Mouse (Mus musculus) neural tube, embryonic 14.5 days (tissue): ENCODE measurements around the gene Rcsd1. TPM values are rescaled to one million over a fixed set of nuclear protein-coding genes. Genes with fewer than 3 reads are reported as not detected.

Experiments used
- ATAC-seq: fragments of 200-750 bp; cut with Nextera tagmentation; 2 replicates; pipeline ENCODE4 v1.8.0; 2017; ENCODE audit warnings: low read depth, mild to moderate bottlenecking, moderate TSS enrichment, moderate library complexity
- H3K27ac ChIP-seq: fragments of 300-500 bp; sonication (generic); 2 replicates; pipeline ENCODE4 v1.5.1; 2014; ENCODE audit warnings: low read depth, mild to moderate bottlenecking, control low read depth, low read length, moderate library complexity, mixed read lengths
- H3K27me3 ChIP-seq: fragments of 300-500 bp; sonication (generic); 2 replicates; pipeline ENCODE4 v1.6.1; 2014; ENCODE audit warnings: low read length; ENCODE audit not compliant: control insufficient read depth, insufficient read depth
- H3K36me3 ChIP-seq: fragments of 300-500 bp; sonication (generic); 2 replicates; pipeline ENCODE4 v1.6.1; 2014; ENCODE audit warnings: low read length, mixed read lengths; ENCODE audit not compliant: control insufficient read depth, insufficient read depth
- H3K4me1 ChIP-seq: fragments of 300-500 bp; sonication (generic); 2 replicates; pipeline ENCODE4 v1.6.1; 2014; ENCODE audit warnings: low read length; ENCODE audit not compliant: control insufficient read depth, insufficient read depth
- H3K4me2 ChIP-seq: fragments of 300-500 bp; sonication (generic); 2 replicates; pipeline ENCODE4 v1.6.1; 2014; ENCODE audit warnings: mild to moderate bottlenecking, low read depth, low read length, control low read depth
- H3K4me3 ChIP-seq: fragments of 300-500 bp; sonication (generic); 2 replicates; pipeline ENCODE4 v1.5.1; 2014; ENCODE audit warnings: low read depth, low read length, control low read depth, mixed read lengths
- H3K9ac ChIP-seq: fragments of 300-500 bp; sonication (generic); replicated peaks from 2 replicates; pipeline ENCODE4 v1.6.1; 2014; ENCODE audit warnings: low read depth, mild to moderate bottlenecking, control low read depth, low read length, mixed read lengths
- H3K9me3 ChIP-seq: fragments of 300-500 bp; sonication (generic); 2 replicates; pipeline ENCODE4 v1.6.1; 2016; ENCODE audit warnings: low read length; ENCODE audit not compliant: control insufficient read depth
- WGBS: fragments of 180-500 bp; shearing (Covaris S2); extraction: QIAGEN DNeasy Blood & Tissue Kit; methylation state at CpG from one replicate; pipeline ENCODE4 v1.1.7; 2014; 5-methylcytosine and 5-hydroxymethylcytosine counted together
- polyA plus RNA-seq: library from polyadenylated mRNA; unstranded; fragments of >200 nt; fragmentation: Nextera tagmentation; extraction: Ambion mirVana; gene quantifications from 2 replicates; pipeline ENCODE4 v1.2.1, GENCODE M21; 2014

Gene Rcsd1
- polyA plus RNA-seq, 1 experiment from 2014 or later = 2.1 TPM

DNA sequence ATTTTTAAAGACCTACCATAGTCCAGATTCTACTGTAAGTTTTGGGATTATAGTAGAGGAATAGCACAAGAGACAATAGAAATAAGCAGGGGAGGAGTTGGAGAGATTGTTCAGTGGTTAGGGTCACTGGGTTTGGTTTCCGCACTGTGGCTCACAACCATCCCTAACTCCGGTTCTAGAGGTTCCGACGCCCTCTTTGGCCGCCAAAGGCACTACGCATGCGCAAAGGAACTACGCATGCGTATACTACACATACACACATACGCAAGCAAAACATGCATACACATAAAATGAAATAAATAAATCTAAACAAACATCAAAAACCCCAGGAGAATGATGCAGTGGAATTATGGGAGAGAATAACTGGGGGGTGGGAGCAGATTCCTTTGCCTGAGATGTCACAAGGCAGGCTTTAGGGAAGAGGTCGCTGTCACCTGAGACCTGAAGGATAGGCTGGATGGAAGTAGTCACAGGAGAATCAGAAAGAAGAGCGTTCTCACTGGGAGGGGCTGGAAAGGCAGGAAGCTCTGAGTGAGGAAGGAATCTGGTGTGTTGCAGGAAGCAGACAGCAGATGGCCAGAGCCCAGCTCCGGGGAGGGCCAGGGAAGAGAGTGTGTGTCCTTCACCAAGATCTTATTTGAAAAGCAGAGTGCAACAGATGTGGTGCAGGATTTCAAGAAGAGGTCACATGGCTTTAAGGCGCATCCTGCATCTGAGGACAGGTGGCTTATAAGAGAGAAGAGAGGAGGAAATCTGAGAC is 56.3 kb downstream of the Rcsd1 start:
- Histone ChIP-seq H3K9me3 (no peaks in the 10 kb centered on the region), H3K36me3 (no peaks in the 10 kb centered on the region), H3K4me3 (no peak overlapping the region), H3K9ac (no peak overlapping the region), H3K4me1 (no peaks in the 10 kb centered on the region), H3K4me2 (no peak overlapping the region), H3K27me3 (no peaks in the 10 kb centered on the region), H3K27ac (no peak overlapping the region)
- no peak for ATAC-seq
- 88% methylated on average over 14 of the region's 14 CpGs for WGBS

DNA sequence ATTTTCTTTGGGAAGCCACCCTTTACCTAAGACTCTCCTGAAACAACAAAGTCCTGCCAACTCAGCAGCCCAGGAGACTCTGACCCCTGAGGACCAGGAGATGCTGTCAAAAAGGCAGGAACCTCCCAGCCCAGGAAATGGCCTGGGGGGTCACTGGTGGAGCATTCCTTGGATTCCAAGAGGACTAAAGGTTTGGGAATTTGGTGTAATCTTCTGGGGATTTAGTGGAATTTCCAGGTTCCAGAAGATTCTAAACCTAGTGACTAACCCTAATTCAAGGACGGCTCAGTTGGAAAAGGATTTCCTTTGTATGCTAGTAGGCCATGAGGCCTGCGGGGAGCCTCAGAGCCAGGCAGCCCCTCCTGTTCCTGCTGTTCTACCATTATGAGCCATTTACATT is 57.0 kb downstream of the Rcsd1 start:
- 78% methylated on average over 2 of the region's 2 CpGs for WGBS
- no peak overlapping the region for H3K4me3 ChIP-seq
- H3K9ac ChIP-seq = no peak overlapping the region
- H3K4me1 ChIP-seq = no peaks in the 10 kb centered on the region
- no peak overlapping the region for H3K4me2 ChIP-seq
- no peak for ATAC-seq
- H3K27me3 ChIP-seq = no peaks in the 10 kb centered on the region
- no peaks in the 10 kb centered on the region for H3K9me3 ChIP-seq
- H3K27ac ChIP-seq = no peak overlapping the region
- H3K36me3 ChIP-seq = no peaks in the 10 kb centered on the region

DNA sequence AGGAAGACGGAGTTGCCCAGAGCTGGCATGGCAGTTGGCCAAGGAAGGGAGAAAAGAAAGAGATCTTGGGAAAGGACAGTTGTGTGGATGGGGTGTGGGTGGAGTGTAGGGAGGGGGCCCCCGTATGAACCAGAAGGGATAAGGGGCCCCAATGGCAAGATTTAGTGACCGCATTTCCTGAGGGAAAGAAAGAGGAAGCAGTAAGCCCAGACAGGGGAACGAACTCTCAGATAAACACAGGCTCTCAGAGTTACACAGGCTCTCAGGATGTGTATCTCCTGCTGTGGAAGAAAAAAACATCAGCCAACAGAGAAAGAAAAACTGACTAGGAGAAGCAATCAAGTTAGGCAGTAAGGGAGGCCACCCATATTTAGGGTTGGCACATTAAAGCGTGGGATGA is 58.4 kb downstream of the Rcsd1 start:
- H3K36me3 ChIP-seq = no peaks in the 10 kb centered on the region
- ATAC-seq = no peak

DNA sequence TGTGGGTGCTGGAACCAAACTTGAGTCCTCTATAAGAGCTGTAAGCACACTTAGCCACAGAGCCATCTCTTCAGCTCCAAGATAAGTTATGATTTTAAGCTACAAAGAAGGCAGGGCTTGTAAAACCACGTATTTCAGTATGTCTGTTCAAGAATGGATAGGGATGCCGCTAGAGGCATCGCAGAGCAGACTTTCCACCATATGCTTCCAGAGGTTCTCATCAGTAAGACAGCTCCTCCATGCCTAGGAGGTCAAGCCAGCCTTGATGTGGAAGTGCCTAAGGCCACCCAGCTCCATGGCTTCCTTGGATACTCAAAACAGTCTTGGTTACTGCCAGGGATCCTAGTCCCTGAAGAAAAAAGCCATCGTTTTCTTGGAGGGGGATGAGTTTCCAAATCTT is 64.5 kb downstream of the Rcsd1 start:
- no peaks in the 10 kb centered on the region for H3K9me3 ChIP-seq
- no peak overlapping the region for H3K4me3 ChIP-seq
- no peaks in the 10 kb centered on the region for H3K4me1 ChIP-seq
- no peaks in the 10 kb centered on the region for H3K36me3 ChIP-seq
- no peak overlapping the region for H3K27ac ChIP-seq
- no peak for ATAC-seq
- H3K4me2 ChIP-seq = no peak overlapping the region
- no peak overlapping the region for H3K9ac ChIP-seq
- WGBS = 81% methylated on average over 4 of the region's 4 CpGs
- H3K27me3 ChIP-seq = no peaks in the 10 kb centered on the region

More for the DNA sequence above, 58.4 kb downstream of the Rcsd1 start:
- Histone ChIP-seq H3K27me3 (no peaks in the 10 kb centered on the region), H3K9ac (no peak overlapping the region), H3K4me1 (no peaks in the 10 kb centered on the region), H3K27ac (no peak overlapping the region), H3K9me3 (no peaks in the 10 kb centered on the region), H3K4me2 (no peak overlapping the region), H3K4me3 (no peak overlapping the region)
- WGBS = 66% methylated on average over 5 of the region's 5 CpGs

DNA sequence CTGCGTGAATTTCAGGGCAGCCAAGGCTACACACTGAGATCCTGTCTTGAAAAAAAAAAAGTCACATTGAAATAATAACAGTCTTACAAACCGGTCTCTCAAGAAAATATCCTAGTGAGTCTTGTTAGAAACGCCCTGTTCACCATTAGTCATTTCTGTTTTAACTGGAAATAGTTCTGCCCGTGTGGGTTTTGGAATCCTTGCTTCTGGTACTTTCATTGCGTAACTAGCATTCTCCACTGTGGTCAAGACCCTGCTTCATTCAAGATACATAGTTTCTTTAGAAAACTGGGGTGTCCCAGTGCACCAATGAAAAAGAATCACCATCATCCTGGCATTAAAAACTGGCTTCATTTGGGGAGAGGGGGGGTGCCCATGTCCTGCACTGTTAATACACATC is 65.8 kb downstream of the Rcsd1 start:
- no peak overlapping the region for H3K4me3 ChIP-seq
- 71% methylated on average over 5 of the region's 5 CpGs for WGBS

DNA sequence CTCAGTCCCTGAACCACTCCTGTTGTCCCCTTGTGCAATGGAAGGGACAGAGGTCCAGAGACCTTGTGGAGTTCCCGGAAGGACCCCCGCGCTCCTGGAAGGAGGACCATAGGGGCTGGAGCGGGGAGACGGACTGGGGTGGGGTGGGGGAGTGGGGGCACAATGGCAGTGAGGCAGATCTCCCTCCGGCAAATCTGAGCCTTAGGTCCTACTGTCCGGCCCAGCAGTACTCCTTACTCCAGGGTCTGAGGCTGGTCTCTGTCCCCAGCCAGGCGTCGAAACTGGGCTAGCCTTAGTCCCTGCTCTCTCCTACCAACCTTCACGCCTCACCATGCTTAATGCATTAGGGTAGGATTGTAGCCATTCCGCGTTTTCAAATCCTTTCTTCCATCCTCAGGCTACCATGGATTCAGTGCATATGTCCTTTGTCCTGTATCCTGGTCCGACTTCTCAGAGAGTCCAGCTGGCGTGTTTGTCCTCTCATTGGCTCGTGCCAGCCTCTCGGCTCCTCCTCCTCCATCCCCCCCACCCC is 66.7 kb downstream of the Rcsd1 start:
- Histone ChIP-seq H3K27ac (peak overlapping the region; percentile 93), H3K4me2 (peak overlapping the region; percentile 44), H3K9ac (peak overlapping the region; percentile 90), H3K4me1 (no peaks in the 10 kb centered on the region), H3K4me3 (peak overlapping the region; percentile 82), H3K36me3 (no peaks in the 10 kb centered on the region), H3K27me3 (no peaks in the 10 kb centered on the region), H3K9me3 (no peaks in the 10 kb centered on the region)
- 0% methylated on average over 16 of the region's 16 CpGs for WGBS
- peak; percentile 78 for ATAC-seq

More for the DNA sequence above, 65.8 kb downstream of the Rcsd1 start:
- ATAC-seq = no peak
- H3K9ac ChIP-seq = no peak overlapping the region
- H3K4me1 ChIP-seq = no peaks in the 10 kb centered on the region
- H3K27me3 ChIP-seq = no peaks in the 10 kb centered on the region
- no peak overlapping the region for H3K27ac ChIP-seq
- no peaks in the 10 kb centered on the region for H3K9me3 ChIP-seq
- no peak overlapping the region for H3K4me2 ChIP-seq
- no peaks in the 10 kb centered on the region for H3K36me3 ChIP-seq

DNA sequence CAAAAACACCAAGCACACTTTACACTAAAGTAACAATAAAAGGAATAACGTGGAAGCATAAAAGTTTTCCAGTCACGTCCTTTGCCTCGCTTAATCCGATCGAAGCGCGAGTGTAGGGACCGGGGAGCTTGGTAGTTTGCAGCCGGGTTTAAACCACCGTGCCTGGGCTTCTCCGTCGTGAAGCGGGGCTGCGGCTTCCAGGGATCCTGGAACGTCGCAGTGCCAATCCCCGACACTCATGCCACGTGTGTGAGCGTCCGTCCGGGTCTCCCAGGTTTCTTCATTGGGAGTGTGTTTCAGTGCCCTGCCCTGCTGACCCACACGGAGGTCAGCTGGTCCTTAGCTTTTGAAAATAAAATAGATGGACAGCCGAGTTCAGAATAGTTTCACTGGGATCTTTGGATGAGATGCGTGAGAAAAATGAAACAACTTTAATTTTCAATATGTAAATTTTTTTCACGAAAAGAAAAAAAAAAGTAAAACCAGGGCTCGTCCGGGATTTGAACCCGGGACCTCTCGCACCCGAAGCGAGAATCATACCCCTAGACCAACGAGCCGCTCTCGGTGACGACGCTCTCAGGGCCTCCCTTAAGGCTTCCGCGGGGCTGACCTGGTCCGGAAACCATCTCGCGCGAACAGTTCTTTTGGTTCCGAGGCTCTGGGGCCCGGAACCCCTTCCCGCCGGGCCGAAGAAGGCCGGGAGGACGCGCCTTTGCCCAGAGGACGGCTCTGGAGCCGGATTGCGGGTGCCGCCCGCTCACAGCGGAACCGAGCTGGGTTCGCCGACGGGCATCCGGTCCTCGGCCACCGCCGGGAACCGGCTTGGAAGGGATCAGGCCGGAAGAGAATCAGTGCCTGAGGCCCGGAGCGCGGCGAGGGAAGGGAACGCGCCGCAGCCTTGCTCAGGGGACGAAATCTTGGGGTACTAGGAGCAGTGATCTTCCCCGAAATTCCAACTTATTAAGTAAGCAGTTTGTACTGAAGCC is 67.5 kb downstream of the Rcsd1 start:
- Histone ChIP-seq H3K36me3 (no peaks in the 10 kb centered on the region), H3K4me3 (peak overlapping the region; percentile 82), H3K4me2 (peak overlapping the region; percentile 44), H3K27ac (peak overlapping the region; percentile 93), H3K9me3 (no peaks in the 10 kb centered on the region), H3K27me3 (no peaks in the 10 kb centered on the region), H3K4me1 (no peaks in the 10 kb centered on the region), H3K9ac (peak overlapping the region; percentile 90)
- WGBS = under 1% methylated on average over 75 of the region's 75 CpGs
- peak; percentile 86 for ATAC-seq

DNA sequence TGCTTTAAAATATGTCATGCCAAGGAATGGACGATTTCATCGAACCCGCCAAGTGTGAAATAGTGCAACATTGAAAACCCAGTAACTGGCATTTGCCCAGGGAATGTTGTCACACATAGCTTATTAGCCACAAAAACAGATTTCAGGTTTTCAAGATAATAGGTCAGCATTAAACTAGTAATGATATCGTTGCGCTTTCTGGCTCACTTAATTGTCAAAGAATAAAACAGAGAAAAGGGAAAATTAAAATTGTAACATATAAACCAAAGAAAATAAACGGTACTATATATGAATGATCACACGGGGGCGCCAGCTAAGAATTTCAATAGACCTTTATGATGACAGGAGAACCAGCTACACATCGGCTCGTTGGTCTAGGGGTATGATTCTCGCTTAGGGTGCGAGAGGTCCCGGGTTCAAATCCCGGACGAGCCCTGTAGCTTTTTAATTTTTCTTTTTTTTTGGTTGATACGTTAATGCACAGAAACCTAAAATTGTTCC is 68.2 kb downstream of the Rcsd1 start:
- Histone ChIP-seq H3K9ac (no peak overlapping the region), H3K9me3 (no peaks in the 10 kb centered on the region), H3K4me2 (peak overlapping the region; percentile 38), H3K27me3 (no peaks in the 10 kb centered on the region), H3K27ac (no peak overlapping the region; the same call in 1 of the 2 replicates), H3K36me3 (no peaks in the 10 kb centered on the region), H3K4me1 (no peaks in the 10 kb centered on the region), H3K4me3 (peak overlapping the region; percentile 82)
- peak; percentile 74 for ATAC-seq
- 4% methylated on average over 16 of the region's 16 CpGs for WGBS
